Mouse (Mus musculus) 3134 (cell line): Measurements from ENCODE around the gene Dennd1a.

ENCODE experiments used
- DNase-seq: peaks from one replicate; pipeline ENCODE4 v3.0.0-alpha.2; 2011; ENCODE audit warnings: low spot score; ENCODE audit not compliant: insufficient read length; ENCODE audit errors: extremely low read depth

Gene Dennd1a

GRCm38 (mm10) chr2:37763638-37764037 lies 523.6 kb downstream of the Dennd1a start:
- no peak for DNase-seq

- no peak for DNase-seq
Measured at GRCm38 (mm10) chr2:37760633-37761032, 526.6 kb downstream of the Dennd1a start.

- no peak for DNase-seq
Measured at GRCm38 (mm10) chr2:37758343-37759015, 528.7 kb downstream of the Dennd1a start.

- no peak for DNase-seq
Measured at GRCm38 (mm10) chr2:37757784-37758183, 529.4 kb downstream of the Dennd1a start.

GRCm38 (mm10) chr2:37757016-37757415 lies 530.2 kb downstream of the Dennd1a start:
- no peak for DNase-seq

GRCm38 (mm10) chr2:37756220-37756930 lies 530.8 kb downstream of the Dennd1a start:
- no peak for DNase-seq

GRCm38 (mm10) chr2:37751114-37751513 lies 536.1 kb downstream of the Dennd1a start:
- no peak for DNase-seq

GRCm38 (mm10) chr2:37749323-37749722 lies 537.9 kb downstream of the Dennd1a start:
- no peak for DNase-seq
